Mouse (Mus musculus) heart, postnatal 0 days (tissue): ENCODE results near the gene Gm10354.
"Not testable (repeated sequence)": the region's sequence is repeated elsewhere in the genome, so short reads cannot be mapped to it uniquely, and the experiment has no call there.

Experiments used
- CTCF ChIP-seq: IDR thresholded peaks from 2 replicates; pipeline ENCODE4 v1.5.1; 2016; ENCODE audit warnings: antibody characterized with exemption, control low read depth, low read depth
- EP300 ChIP-seq: IDR thresholded peaks from 2 replicates; pipeline ENCODE4 v1.6.1; 2016; ENCODE audit warnings: antibody characterized with exemption, low read depth

- TF ChIP-seq CTCF, EP300: not testable (repeated sequence)
These were observed 26.8 kb upstream of the Gm10354 start for GRCm38 (mm10) chr5:15005584-15005983.
